Mouse (Mus musculus): ENCODE measurements at regions not wholly inside any gene's neighbourhood (a gene's known extent, or its start where the extent isn't known, plus 50 kb on each side); places are given as distances from the start of the nearest gene placed in this dataset.
"Not testable (repeated sequence)": the region's sequence is repeated elsewhere in the genome, so short reads cannot be mapped to it uniquely, and the experiment has no call there.

DNA sequence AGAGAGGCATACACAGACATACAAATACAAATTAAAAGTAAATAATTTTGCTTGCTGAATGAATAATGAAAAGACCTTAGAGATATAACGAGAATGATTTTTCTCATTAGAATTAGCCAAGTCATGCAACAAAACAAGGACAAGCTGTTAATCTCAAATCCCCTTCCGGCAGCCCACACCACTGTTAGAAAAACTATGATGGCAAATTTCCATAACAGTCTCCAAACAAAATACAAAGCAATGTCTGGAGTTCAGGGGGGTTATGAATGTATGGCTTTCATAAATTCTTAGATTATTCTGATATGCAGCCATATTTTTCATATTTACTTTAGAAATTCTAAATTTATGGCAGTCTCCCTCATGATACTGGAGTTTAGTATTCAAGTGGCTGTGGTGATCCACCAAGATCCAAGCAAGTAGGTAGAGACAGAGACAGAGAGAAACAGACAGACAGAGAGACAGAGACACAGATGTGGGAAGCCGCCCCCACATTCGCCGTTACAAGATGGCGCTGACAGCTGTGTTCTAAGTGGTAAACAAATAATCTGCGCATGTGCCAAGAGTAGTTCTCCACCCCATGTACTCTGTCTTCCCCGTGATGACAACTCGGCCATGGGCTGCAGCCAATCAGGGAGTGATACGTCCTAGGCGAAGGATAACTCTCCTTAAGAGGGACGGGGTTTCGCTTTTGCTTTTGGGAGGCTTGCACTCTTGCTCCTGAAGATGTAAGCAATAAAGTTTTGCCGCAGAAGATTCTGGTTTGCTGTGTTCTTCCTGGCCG is 458.0 kb upstream of the Dab2 start:
- not testable (repeated sequence) for H3K27me3 ChIP-seq (ENCODE audit: control insufficient read depth, insufficient read depth, low read length); ATAC-seq (ENCODE audit: low FRiP score, low TSS enrichment); H3K9me3 ChIP-seq (ENCODE audit: control insufficient read depth, low read length); H3K36me3 ChIP-seq (ENCODE audit: control insufficient read depth, insufficient read depth, low read length); H3K4me1 ChIP-seq (ENCODE audit: control insufficient read depth, insufficient read depth, low read length); H3K4me2 ChIP-seq (replicated peaks; ENCODE audit: low read depth, low read length); H3K27ac ChIP-seq (ENCODE audit: low read depth, low read length); H3K4me3 ChIP-seq (ENCODE audit: low read length); H3K9ac ChIP-seq (ENCODE audit: low read depth, low read length)
- WGBS = 96% methylated on average over 13 of the region's 15 CpGs

DNA sequence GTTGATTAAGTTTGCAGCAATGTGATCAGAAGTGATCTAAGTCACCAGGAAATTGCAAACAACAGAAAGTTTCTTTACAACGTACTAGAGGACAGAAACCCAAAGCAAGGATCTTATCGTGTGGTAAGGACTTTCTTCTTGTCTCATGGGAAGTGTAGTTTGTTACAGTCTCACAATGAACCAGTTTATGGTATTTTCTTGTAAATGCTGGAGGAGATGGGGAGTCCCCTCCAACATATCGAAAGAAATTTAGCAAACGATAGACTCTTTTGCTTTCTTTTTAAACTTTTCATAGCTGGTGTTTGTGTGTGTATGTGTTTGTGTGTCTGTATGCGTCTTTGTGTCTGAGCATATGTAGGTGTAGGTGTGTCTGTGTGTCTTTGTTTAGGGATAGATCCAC is 453.0 kb upstream of the Dab2 start:
- no peaks in the 10 kb centered on the region for H3K9me3 ChIP-seq (ENCODE audit: control insufficient read depth, low read length)
- no peaks in the 10 kb centered on the region for H3K4me1 ChIP-seq (ENCODE audit: control insufficient read depth, insufficient read depth, low read length)

DNA sequence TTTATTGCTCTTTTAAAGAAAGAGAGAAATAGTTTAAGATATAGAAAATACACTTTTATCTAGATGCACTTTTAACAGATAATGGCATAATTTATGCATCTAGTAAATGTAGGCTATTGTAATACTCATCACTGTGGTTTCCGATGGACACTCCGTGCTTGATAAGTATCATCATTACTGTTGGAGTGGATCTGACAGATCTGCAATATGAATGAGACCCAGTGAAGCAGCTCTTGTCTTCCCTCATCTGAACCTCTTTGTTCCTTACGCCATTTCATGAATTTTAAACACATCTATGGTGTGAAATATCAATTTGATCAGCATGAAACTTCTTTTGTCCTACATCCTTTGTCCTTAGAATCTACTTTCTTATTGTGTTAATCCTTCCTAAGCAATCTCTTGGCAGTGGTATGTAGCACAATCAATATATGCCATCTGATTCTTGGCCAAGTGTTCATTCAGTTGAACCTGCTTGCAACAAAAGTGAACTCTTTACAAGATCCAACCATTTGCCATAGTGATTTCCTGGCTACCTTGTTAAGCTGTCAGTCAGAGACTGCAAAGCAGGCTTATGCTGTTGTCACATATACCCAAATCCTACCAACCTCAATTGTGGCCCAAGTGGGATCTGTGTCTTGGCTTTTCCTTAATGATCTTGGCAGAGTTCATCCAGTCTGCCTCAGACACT is 452.0 kb upstream of the Dab2 start:
- no peak for ATAC-seq (ENCODE audit: low FRiP score, low TSS enrichment)
- no peak overlapping the region for H3K9ac ChIP-seq (ENCODE audit: low read depth, low read length)
- H3K27ac ChIP-seq (ENCODE audit: low read depth, low read length) = no peak overlapping the region
- H3K4me3 ChIP-seq (ENCODE audit: low read length) = no peak overlapping the region
- no peaks in the 10 kb centered on the region for H3K9me3 ChIP-seq (ENCODE audit: control insufficient read depth, low read length)
- WGBS = 94% methylated on average over 3 of the region's 3 CpGs
- H3K4me2 ChIP-seq (replicated peaks; ENCODE audit: low read depth, low read length) = no peak overlapping the region
- no peaks in the 10 kb centered on the region for H3K27me3 ChIP-seq (ENCODE audit: control insufficient read depth, insufficient read depth, low read length)
- no peaks in the 10 kb centered on the region for H3K36me3 ChIP-seq (ENCODE audit: control insufficient read depth, insufficient read depth, low read length)
- no peaks in the 10 kb centered on the region for H3K4me1 ChIP-seq (ENCODE audit: control insufficient read depth, insufficient read depth, low read length)

More for the DNA sequence above, 453.0 kb upstream of the Dab2 start:
- H3K4me3 ChIP-seq (ENCODE audit: low read length) = no peak overlapping the region
- H3K9ac ChIP-seq (ENCODE audit: low read depth, low read length) = no peak overlapping the region
- no peak overlapping the region for H3K4me2 ChIP-seq (replicated peaks; ENCODE audit: low read depth, low read length)
- no peaks in the 10 kb centered on the region for H3K27me3 ChIP-seq (ENCODE audit: control insufficient read depth, insufficient read depth, low read length)
- WGBS = 89% methylated on average over 5 of the region's 5 CpGs
- no peak for ATAC-seq (ENCODE audit: low FRiP score, low TSS enrichment)
- no peak overlapping the region for H3K27ac ChIP-seq (ENCODE audit: low read depth, low read length)
- no peaks in the 10 kb centered on the region for H3K36me3 ChIP-seq (ENCODE audit: control insufficient read depth, insufficient read depth, low read length)

GRCm38 (mm10) chr15:5852523-5852922 is 447.1 kb upstream of the Dab2 start:
- H3K4me2 ChIP-seq (replicated peaks; ENCODE audit: low read depth, low read length) = no peak overlapping the region
- H3K9ac ChIP-seq (ENCODE audit: low read depth, low read length) = no peak overlapping the region
- H3K27me3 ChIP-seq (ENCODE audit: control insufficient read depth, insufficient read depth, low read length) = no peaks in the 10 kb centered on the region
- H3K4me1 ChIP-seq (ENCODE audit: control insufficient read depth, insufficient read depth, low read length) = no peaks in the 10 kb centered on the region
- H3K4me3 ChIP-seq (ENCODE audit: low read length) = no peak overlapping the region
- no peaks in the 10 kb centered on the region for H3K9me3 ChIP-seq (ENCODE audit: control insufficient read depth, low read length)
- ATAC-seq (ENCODE audit: low FRiP score, low TSS enrichment) = no peak
- no peak overlapping the region for H3K27ac ChIP-seq (ENCODE audit: low read depth, low read length)
- H3K36me3 ChIP-seq (ENCODE audit: control insufficient read depth, insufficient read depth, low read length) = no peaks in the 10 kb centered on the region
- 79% methylated on average over 3 of the region's 3 CpGs for WGBS

DNA sequence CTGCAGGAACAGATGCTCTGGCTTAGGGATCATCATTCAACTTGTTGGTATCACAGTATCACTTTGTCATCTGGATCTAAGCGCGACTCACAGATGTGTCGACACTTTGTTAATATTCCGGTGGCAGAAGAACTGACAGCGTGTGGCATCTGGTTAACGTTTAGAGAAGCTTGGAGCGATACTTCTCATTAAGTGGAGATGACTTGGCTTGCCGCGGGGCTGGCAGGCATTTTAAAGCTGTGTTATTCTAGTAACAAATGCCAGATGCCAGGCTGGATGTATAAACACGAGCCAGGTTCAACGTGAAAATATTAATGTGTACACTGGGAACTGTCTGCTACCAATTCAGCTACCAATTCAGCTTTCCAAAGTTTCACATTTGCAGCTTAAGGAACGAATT is 430.3 kb upstream of the Dab2 start:
- Histone ChIP-seq H3K9me3 (ENCODE audit: control insufficient read depth, low read length) (no peaks in the 10 kb centered on the region), H3K4me2 (replicated peaks; ENCODE audit: low read depth, low read length) (no peak overlapping the region), H3K36me3 (ENCODE audit: control insufficient read depth, insufficient read depth, low read length) (no peaks in the 10 kb centered on the region), H3K27ac (ENCODE audit: low read depth, low read length) (no peak overlapping the region), H3K9ac (ENCODE audit: low read depth, low read length) (no peak overlapping the region), H3K4me3 (ENCODE audit: low read length) (no peak overlapping the region), H3K27me3 (ENCODE audit: control insufficient read depth, insufficient read depth, low read length) (no peaks in the 10 kb centered on the region), H3K4me1 (ENCODE audit: control insufficient read depth, insufficient read depth, low read length) (no peaks in the 10 kb centered on the region)
- WGBS = 62% methylated on average over 12 of the region's 12 CpGs
- ATAC-seq (ENCODE audit: low FRiP score, low TSS enrichment) = no peak

GRCm38 (mm10) chr15:5869866-5870265 is 429.7 kb upstream of the Dab2 start:
- Histone ChIP-seq H3K9ac (ENCODE audit: low read depth, low read length) (no peak overlapping the region), H3K27me3 (ENCODE audit: control insufficient read depth, insufficient read depth, low read length) (no peaks in the 10 kb centered on the region), H3K36me3 (ENCODE audit: control insufficient read depth, insufficient read depth, low read length) (no peaks in the 10 kb centered on the region), H3K4me3 (ENCODE audit: low read length) (no peak overlapping the region), H3K27ac (ENCODE audit: low read depth, low read length) (no peak overlapping the region), H3K4me1 (ENCODE audit: control insufficient read depth, insufficient read depth, low read length) (no peaks in the 10 kb centered on the region), H3K4me2 (replicated peaks; ENCODE audit: low read depth, low read length) (no peak overlapping the region), H3K9me3 (ENCODE audit: control insufficient read depth, low read length) (no peaks in the 10 kb centered on the region)
- 74% methylated on average over 2 of the region's 2 CpGs for WGBS
- ATAC-seq (ENCODE audit: low FRiP score, low TSS enrichment) = no peak

- no peaks in the 10 kb centered on the region for H3K36me3 ChIP-seq (ENCODE audit: control insufficient read depth, insufficient read depth, low read length)
- H3K27me3 ChIP-seq (ENCODE audit: control insufficient read depth, insufficient read depth, low read length) = no peaks in the 10 kb centered on the region
- 76% methylated on average over 3 of the region's 3 CpGs for WGBS
- no peak overlapping the region for H3K9ac ChIP-seq (ENCODE audit: low read depth, low read length)
- ATAC-seq (ENCODE audit: low FRiP score, low TSS enrichment) = no peak
- H3K4me3 ChIP-seq (ENCODE audit: low read length) = no peak overlapping the region
- H3K4me1 ChIP-seq (ENCODE audit: control insufficient read depth, insufficient read depth, low read length) = no peaks in the 10 kb centered on the region
- no peak overlapping the region for H3K4me2 ChIP-seq (replicated peaks; ENCODE audit: low read depth, low read length)
- no peaks in the 10 kb centered on the region for H3K9me3 ChIP-seq (ENCODE audit: control insufficient read depth, low read length)
- H3K27ac ChIP-seq (ENCODE audit: low read depth, low read length) = no peak overlapping the region
These were observed 427.5 kb upstream of the Dab2 start for GRCm38 (mm10) chr15:5872042-5872441.

- no peaks in the 10 kb centered on the region for H3K4me1 ChIP-seq (ENCODE audit: control insufficient read depth, insufficient read depth, low read length)
- no peaks in the 10 kb centered on the region for H3K27me3 ChIP-seq (ENCODE audit: control insufficient read depth, insufficient read depth, low read length)
- H3K27ac ChIP-seq (ENCODE audit: low read depth, low read length) = no peak overlapping the region
- H3K36me3 ChIP-seq (ENCODE audit: control insufficient read depth, insufficient read depth, low read length) = no peaks in the 10 kb centered on the region
- no peak overlapping the region for H3K4me3 ChIP-seq (ENCODE audit: low read length)
- H3K4me2 ChIP-seq (replicated peaks; ENCODE audit: low read depth, low read length) = no peak overlapping the region
- ATAC-seq (ENCODE audit: low FRiP score, low TSS enrichment) = no peak
- H3K9ac ChIP-seq (ENCODE audit: low read depth, low read length) = no peak overlapping the region
- WGBS = 92% methylated on average over 5 of the region's 5 CpGs
- no peaks in the 10 kb centered on the region for H3K9me3 ChIP-seq (ENCODE audit: control insufficient read depth, low read length)
These were observed 421.8 kb upstream of the Dab2 start for GRCm38 (mm10) chr15:5877749-5878148.

- no peak overlapping the region for H3K27ac ChIP-seq (ENCODE audit: low read depth, low read length)
- H3K4me1 ChIP-seq (ENCODE audit: control insufficient read depth, insufficient read depth, low read length) = no peaks in the 10 kb centered on the region
- H3K4me3 ChIP-seq (ENCODE audit: low read length) = no peak overlapping the region
- H3K4me2 ChIP-seq (replicated peaks; ENCODE audit: low read depth, low read length) = no peak overlapping the region
- H3K36me3 ChIP-seq (ENCODE audit: control insufficient read depth, insufficient read depth, low read length) = no peaks in the 10 kb centered on the region
- 89% methylated on average over 3 of the region's 3 CpGs for WGBS
- no peaks in the 10 kb centered on the region for H3K9me3 ChIP-seq (ENCODE audit: control insufficient read depth, low read length)
- no peak for ATAC-seq (ENCODE audit: low FRiP score, low TSS enrichment)
- no peak overlapping the region for H3K9ac ChIP-seq (ENCODE audit: low read depth, low read length)
- H3K27me3 ChIP-seq (ENCODE audit: control insufficient read depth, insufficient read depth, low read length) = no peaks in the 10 kb centered on the region
These were observed 408.4 kb upstream of the Dab2 start for GRCm38 (mm10) chr15:5891188-5891587.

Measured in kidney, embryonic 14.5 days (tissue).